Mouse (Mus musculus) midbrain, embryonic 10.5 days (tissue): ENCODE measurements at regions not wholly inside any gene's neighbourhood (a gene's known extent, or its start where the extent isn't known, plus 50 kb on each side); places are given as distances from the start of the nearest gene placed in this dataset.

Experiments
- DNase-seq: peaks from one replicate; pipeline ENCODE4 v3.0.0-alpha.2; 2017; ENCODE audit warnings: low spot score
- H3K27ac ChIP-seq: fragments of 300-500 bp; sonication (generic); replicated peaks from 2 replicates; pipeline ENCODE4 v1.5.1; 2016; ENCODE audit warnings: mild to moderate bottlenecking
- H3K27me3 ChIP-seq: fragments of 300-500 bp; sonication (generic); 2 replicates; pipeline ENCODE4 v1.6.1; 2016; ENCODE audit warnings: low read depth, mild to moderate bottlenecking; ENCODE audit not compliant: poor library complexity, severe bottlenecking
- H3K36me3 ChIP-seq: fragments of 300-500 bp; sonication (generic); 2 replicates; pipeline ENCODE4 v1.6.1; 2016; ENCODE audit warnings: mild to moderate bottlenecking, moderate library complexity
- H3K4me1 ChIP-seq: fragments of 300-500 bp; sonication (generic); 2 replicates; pipeline ENCODE4 v1.6.1; 2016
- H3K4me3 ChIP-seq: fragments of 300-500 bp; sonication (generic); 2 replicates; pipeline ENCODE4 v1.5.1; 2016; ENCODE audit warnings: mild to moderate bottlenecking, moderate library complexity
- H3K9me3 ChIP-seq: fragments of 300-500 bp; sonication (generic); replicated peaks from 2 replicates; pipeline ENCODE4 v1.6.1; 2016; ENCODE audit warnings: mild to moderate bottlenecking
- WGBS: fragments of 180-500 bp; shearing (Covaris S2); methylation state at CpG from one replicate; pipeline ENCODE4 v1.1.7; 2016; 5-methylcytosine and 5-hydroxymethylcytosine counted together

DNA sequence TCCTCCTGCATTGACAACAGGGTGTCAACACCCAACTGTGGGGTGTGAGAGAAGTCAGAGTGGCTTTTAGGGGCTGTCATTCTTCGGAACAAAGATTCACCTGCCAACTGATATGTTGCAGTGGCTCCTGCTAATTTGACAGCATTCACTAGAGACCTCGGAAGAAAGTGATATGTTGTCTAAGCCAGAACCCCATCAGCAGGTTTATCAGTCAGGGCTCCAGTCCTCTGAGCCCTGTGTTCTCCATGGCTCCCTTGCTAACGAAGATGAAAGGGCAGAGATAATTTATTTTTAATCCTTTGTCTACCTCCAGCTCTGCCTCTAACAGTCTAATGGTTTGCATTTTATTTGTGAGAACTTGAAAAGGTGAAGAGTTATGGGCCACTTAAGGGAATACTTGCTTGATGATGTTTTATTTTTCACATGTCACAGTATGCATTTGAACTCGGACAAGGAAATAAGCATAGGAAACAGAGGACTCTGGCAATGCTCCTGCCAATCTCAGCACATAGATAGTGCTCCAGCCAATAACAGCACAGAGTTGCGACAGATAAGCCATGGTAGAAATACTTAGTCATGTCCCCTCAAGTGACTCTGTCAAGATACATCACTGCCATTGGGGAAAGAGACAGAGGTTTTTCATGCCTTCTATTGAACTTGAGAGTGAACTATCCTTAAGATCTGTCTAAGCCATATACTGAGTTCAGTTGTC is 862.6 kb downstream of the Defb40 start:
- no peaks in the 10 kb centered on the region for H3K9me3 ChIP-seq
- H3K4me3 ChIP-seq = no peak overlapping the region
- H3K27me3 ChIP-seq = no peaks in the 10 kb centered on the region
- 83% methylated on average over 5 of the region's 5 CpGs for WGBS
- no peak for DNase-seq
- H3K36me3 ChIP-seq = no peaks in the 10 kb centered on the region
- H3K27ac ChIP-seq = no peak overlapping the region
- no peaks in the 10 kb centered on the region for H3K4me1 ChIP-seq

DNA sequence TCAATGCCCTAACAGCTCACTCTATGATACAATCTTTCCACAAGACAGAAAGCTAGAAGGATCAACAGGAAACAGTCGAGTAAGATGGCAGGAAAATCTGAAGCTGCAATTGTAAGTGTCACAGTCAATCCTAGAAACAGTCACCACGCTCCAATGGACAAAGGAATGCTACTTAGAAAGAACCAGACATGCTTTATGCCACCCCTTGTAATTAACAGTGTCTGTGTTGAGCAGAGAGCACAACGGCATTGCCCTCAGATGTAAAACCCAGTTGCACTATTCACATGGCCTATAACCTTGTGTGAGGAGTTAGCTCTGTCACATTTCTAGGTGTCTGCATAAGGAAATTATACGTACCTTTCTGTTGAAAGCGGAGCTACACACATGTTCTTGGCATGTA is 864.8 kb downstream of the Defb40 start:
- Histone ChIP-seq H3K9me3 (no peaks in the 10 kb centered on the region), H3K36me3 (no peaks in the 10 kb centered on the region), H3K4me1 (no peaks in the 10 kb centered on the region), H3K27me3 (no peaks in the 10 kb centered on the region), H3K27ac (no peak overlapping the region), H3K4me3 (no peak overlapping the region)
- WGBS = 74% methylated on average over 5 of the region's 5 CpGs
- no peak for DNase-seq

DNA sequence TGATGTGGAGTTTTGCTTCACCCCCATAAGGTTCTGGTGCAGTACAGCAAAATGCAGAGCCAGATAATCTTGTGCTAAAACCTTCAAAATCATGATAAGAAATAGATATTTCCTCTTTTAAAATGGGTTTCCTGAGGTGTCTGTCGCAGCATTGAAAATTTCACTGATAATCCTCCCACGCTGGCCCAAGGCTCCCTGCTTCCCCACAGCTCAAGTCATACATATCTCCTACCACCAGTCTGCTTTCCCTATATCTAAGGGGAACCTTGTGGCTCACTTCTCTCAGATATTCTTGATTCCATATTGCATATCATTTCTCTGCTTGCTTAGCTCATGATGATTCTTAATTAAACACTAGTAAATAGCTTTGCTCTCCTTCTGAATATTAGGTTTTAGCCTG is 868.6 kb downstream of the Defb40 start:
- H3K36me3 ChIP-seq = no peaks in the 10 kb centered on the region
- no peak overlapping the region for H3K27ac ChIP-seq
- 90% methylated on average over 2 of the region's 2 CpGs for whole genome bisulfite sequencing
- no peaks in the 10 kb centered on the region for H3K4me1 ChIP-seq
- H3K27me3 ChIP-seq = no peaks in the 10 kb centered on the region
- no peak overlapping the region for H3K4me3 ChIP-seq
- DNase-seq = no peak
- no peaks in the 10 kb centered on the region for H3K9me3 ChIP-seq

DNA sequence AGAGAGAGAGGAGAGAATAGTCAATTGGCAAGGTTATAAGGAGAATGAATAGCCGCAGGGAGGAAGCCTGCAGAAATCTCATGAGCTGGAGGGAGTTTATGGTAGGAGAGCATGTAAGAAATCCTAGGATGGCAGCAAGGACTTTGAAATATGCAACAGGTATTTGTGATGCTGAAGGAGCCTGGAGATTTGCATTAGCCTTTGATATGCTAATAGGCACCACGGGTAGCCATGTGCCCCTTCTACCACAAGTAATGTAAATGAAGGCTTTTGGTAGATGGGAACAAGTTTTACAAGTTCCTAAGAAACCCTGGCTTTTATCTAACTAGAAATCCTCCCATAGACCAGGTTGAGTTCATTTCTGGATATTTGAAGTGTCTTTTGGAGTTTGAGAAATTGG is 871.2 kb downstream of the Defb40 start:
- Histone ChIP-seq H3K4me3 (no peak overlapping the region), H3K27me3 (no peaks in the 10 kb centered on the region), H3K27ac (no peak overlapping the region), H3K4me1 (no peaks in the 10 kb centered on the region), H3K36me3 (no peaks in the 10 kb centered on the region), H3K9me3 (no peaks in the 10 kb centered on the region)
- WGBS = 57% methylated on average over 2 of the region's 2 CpGs
- no peak for DNase-seq

DNA sequence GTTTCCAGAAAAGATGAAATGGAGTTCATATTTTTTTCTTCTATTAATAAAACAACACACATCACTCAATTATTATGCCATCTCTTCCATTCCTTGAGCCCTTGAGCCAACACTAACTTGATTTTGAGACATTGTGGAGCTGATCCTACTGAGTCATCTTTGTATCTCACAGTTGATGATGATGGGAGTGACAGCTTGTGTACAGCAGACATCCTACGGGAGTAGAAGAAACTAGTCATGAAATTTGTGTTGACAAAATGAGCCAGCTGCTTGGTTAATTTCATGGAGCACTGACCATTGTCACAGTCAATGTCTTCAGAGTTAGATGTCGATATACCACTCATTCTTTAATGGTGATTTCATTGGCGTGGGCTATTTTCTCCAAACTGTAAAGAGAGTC is 912.6 kb downstream of the Defb40 start:
- H3K27me3 ChIP-seq = no peaks in the 10 kb centered on the region
- H3K4me1 ChIP-seq = no peaks in the 10 kb centered on the region
- no peaks in the 10 kb centered on the region for H3K9me3 ChIP-seq
- WGBS = 86% methylated on average over 3 of the region's 3 CpGs
- DNase-seq = no peak
- H3K36me3 ChIP-seq = no peaks in the 10 kb centered on the region
- no peak overlapping the region for H3K27ac ChIP-seq
- H3K4me3 ChIP-seq = no peak overlapping the region

DNA sequence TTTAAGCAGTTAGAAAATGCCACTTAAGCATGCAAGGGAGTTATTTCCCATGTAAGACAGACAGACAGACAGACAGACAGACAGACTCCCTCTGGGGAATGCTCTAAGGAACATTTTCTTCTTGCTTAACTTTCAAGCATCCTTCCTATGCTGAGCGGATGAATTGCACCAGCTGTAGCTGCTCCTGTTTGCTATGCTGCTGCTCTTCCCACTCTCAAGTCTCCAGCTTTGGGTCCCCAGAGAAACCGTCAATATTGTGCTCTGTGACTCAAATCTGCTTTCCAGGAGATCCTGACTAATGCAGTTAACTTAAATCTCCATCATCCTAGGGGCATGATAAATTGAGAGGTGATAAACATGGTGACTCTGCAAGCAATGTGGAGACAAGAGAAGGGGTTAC is 918.5 kb downstream of the Defb40 start:
- no peak overlapping the region for H3K27ac ChIP-seq
- no peak overlapping the region for H3K4me3 ChIP-seq
- no peaks in the 10 kb centered on the region for H3K9me3 ChIP-seq
- 87% methylated on average over 2 of the region's 2 CpGs for WGBS
- H3K27me3 ChIP-seq = no peaks in the 10 kb centered on the region
- no peaks in the 10 kb centered on the region for H3K4me1 ChIP-seq
- DNase-seq = no peak
- no peaks in the 10 kb centered on the region for H3K36me3 ChIP-seq

DNA sequence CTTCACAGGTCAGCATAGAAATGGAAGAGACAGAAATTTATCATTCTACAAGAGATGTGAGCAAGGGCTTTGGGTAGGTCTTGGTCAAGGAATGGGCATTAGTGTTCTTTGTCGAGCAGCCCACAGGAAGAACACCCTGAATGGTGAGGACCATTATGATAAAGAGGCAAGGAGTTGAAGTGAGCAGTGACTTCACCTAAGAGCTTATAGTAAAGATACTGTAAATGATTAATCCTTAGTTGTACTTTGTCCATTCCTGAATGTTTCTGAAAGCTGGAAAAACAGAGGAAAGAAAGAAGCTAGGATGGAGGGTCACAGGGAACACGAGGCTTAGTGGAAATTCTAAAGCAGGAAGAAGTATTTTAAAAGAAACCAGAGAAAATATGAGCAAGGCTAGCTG is 956.9 kb downstream of the Defb40 start:
- 74% methylated on average over 2 of the region's 2 CpGs for WGBS
- DNase-seq = no peak

DNA sequence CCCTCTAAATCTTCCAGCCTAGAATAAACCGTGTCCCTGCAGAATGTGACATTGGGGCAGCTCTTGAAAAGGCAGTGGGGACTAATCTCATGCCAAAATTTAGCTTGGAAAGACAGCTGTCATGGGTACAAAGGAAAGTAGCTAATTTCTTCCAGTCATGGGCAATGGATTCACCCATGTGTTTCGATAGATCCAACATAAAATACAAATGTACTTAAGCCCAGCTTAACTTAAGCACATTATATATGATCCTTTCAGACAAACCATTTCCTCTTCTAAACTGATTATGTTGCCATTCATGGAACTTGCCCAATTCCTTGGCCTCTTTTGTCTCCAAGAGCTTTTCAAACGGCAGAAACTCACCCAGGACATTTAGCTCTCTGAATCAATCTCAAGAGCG is 970.5 kb downstream of the Defb40 start:
- WGBS = 32% methylated on average over 4 of the region's 4 CpGs
- H3K27me3 ChIP-seq = peaks cover 79% of the 10 kb centered on the region
- peak; percentile 24 for DNase-seq

More for the DNA sequence above, 956.9 kb downstream of the Defb40 start:
- Histone ChIP-seq H3K4me1 (no peaks in the 10 kb centered on the region), H3K27ac (no peak overlapping the region), H3K36me3 (no peaks in the 10 kb centered on the region), H3K4me3 (no peak overlapping the region), H3K27me3 (peaks cover 3% of the 10 kb centered on the region; the same call in 1 of the 2 replicates), H3K9me3 (no peaks in the 10 kb centered on the region)

DNA sequence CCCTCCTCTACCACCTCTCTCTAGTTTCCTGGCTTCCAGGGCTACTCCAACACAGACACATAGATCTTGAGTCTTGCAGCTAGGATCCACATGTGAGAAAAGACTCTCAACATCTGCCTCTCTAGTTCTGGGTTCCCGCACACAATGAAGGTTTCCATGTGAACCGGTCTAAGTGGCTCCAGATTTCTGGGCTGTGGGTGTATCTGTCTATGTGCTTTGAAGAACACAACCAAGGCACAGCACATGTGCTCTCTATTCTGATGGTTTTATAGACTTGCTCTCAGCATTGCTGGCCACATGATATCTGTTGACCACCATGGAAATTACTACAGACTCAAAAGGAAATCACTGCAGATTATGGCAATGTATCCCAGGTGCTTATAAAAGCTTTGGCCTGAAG is 972.4 kb downstream of the Defb40 start:
- H3K27ac ChIP-seq = no peak overlapping the region
- H3K4me1 ChIP-seq = peaks cover 7% of the 10 kb centered on the region
- H3K27me3 ChIP-seq = peaks cover 80% of the 10 kb centered on the region
- DNase-seq = no peak
- H3K36me3 ChIP-seq = no peaks in the 10 kb centered on the region
- H3K9me3 ChIP-seq = no peaks in the 10 kb centered on the region
- H3K4me3 ChIP-seq = no peak overlapping the region
- 79% methylated on average over 2 of the region's 2 CpGs for WGBS

More for the DNA sequence above, 970.5 kb downstream of the Defb40 start:
- Histone ChIP-seq H3K4me1 (peaks cover 7% of the 10 kb centered on the region), H3K4me3 (no peak overlapping the region), H3K27ac (no peak overlapping the region), H3K36me3 (no peaks in the 10 kb centered on the region), H3K9me3 (no peaks in the 10 kb centered on the region)

DNA sequence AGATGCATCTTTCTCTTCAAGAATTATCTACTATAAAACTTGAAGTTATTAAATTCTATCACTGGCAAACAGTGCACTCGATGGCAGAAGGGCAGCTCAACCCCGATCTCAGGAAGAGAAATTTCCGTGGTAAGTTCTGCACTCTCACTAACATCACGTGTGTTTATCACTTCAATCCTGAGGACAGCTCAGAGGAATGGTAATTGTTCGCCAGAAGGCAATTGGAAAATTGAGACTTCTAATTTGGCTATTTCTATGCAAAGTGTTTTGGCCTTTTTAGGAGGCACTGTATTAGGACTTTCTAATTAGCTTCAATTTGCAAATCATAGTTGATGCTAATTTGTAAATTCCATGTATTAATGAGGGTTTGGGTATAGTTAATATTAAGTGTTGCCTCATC is 977.3 kb downstream of the Defb40 start:
- 89% methylated on average over 5 of the region's 5 CpGs for WGBS
- Histone ChIP-seq H3K27ac (no peak overlapping the region), H3K4me1 (no peaks in the 10 kb centered on the region), H3K36me3 (no peaks in the 10 kb centered on the region), H3K9me3 (no peaks in the 10 kb centered on the region), H3K4me3 (no peak overlapping the region), H3K27me3 (peaks cover 60% of the 10 kb centered on the region)
- DNase-seq = no peak

DNA sequence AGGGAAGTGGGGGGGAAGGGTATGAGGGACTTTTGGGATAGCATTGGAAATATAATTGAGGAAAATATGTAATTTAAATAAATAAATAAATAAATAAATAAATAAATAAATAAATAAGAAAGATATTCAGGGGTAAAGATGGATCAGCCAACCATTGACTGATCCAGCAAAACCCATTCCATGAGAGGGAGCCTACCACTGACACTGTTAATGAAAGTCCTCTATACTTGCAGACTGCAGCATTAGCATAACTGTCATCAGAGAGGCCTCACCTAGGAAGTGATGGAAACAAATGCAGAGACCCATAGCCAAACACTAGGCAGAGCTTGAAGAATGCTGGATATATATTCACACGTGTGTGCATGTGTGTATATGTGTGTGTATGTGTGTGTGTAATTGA is 993.3 kb downstream of the Defb40 start:
- H3K27me3 ChIP-seq = no peaks in the 10 kb centered on the region
- no peak for DNase-seq
- H3K4me3 ChIP-seq = no peak overlapping the region
- no peaks in the 10 kb centered on the region for H3K9me3 ChIP-seq
- no peak overlapping the region for H3K27ac ChIP-seq
- H3K4me1 ChIP-seq = no peaks in the 10 kb centered on the region
- H3K36me3 ChIP-seq = no peaks in the 10 kb centered on the region
- WGBS = 79% methylated on average over 1 of the region's 1 CpGs

DNA sequence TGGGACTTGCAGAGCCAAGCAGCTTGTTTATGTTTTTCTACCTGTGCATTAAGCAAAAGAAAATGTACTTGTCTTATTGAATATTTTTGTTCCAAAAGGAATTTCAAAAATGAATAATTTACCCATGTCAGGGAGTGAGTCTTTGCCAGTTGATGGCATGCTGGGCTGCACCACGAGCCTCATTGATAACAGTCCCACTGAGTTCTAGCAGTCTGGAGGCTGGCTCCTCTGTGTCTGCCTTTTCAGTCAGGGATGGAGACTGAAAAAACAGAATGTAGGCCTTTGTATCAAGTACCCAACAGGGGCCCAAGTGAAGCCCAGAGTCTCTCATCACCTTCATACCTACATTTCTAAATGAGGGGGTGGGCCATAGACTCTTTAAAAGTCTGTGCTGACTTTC is 1029.2 kb downstream of the Defb40 start:
- Histone ChIP-seq H3K4me3 (no peak overlapping the region), H3K9me3 (no peaks in the 10 kb centered on the region), H3K4me1 (peaks cover 14% of the 10 kb centered on the region), H3K27me3 (no peaks in the 10 kb centered on the region), H3K27ac (no peak overlapping the region), H3K36me3 (no peaks in the 10 kb centered on the region)
- 60% methylated on average over 1 of the region's 1 CpGs for WGBS
- DNase-seq = no peak

DNA sequence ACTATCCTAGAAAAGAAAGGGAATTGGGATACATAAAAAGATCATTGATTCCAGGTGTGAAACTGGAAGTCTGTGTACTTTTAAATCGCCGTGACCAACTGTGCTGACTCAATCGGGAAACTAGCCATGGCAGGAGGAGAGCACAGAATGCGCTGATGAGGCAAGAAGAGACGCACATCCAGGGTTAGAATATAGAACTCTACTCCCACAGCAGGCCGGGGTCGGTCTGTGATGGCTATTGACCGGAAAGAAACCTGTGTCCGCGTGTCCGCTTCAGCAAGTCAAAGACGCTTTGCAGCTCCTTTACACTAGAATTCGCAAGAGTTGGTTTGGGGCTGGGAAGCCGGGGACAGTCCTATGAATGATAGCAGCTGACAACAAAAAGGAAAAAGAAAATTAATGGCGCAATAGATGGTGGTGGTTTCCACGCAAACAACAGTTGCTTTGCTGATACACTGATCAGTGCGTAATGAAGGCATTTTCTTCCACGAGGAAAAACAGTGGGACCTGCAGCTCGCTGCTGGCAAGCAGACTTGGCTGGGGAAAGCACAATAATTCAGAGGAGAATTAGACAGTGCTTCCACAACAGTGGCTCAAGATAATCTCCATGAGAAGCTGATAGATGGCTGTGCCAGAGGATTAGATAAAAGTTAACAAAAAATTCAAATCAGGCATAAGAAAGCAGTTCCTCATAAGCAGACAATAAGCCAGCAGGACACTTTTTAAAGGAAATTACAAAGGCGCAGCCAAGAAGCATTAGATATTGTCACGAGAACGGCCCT is 1029.8 kb downstream of the Defb40 start:
- no peaks in the 10 kb centered on the region for H3K9me3 ChIP-seq
- H3K36me3 ChIP-seq = no peaks in the 10 kb centered on the region
- peaks cover 14% of the 10 kb centered on the region for H3K4me1 ChIP-seq
- DNase-seq = no peak
- no peak overlapping the region for H3K4me3 ChIP-seq
- 82% methylated on average over 22 of the region's 22 CpGs for WGBS
- no peaks in the 10 kb centered on the region for H3K27me3 ChIP-seq
- H3K27ac ChIP-seq = no peak overlapping the region
